Mouse (Mus musculus): Measurements from ENCODE around the gene Sdha.
A peak's percentile ranks its signal among the peaks of the same experiment; 100 is the strongest.

Gene Sdha

GRCm38 (mm10) chr13:74302050-74303037, 47.7 kb downstream of the Sdha start:
- DNase-seq = no peak

DNA sequence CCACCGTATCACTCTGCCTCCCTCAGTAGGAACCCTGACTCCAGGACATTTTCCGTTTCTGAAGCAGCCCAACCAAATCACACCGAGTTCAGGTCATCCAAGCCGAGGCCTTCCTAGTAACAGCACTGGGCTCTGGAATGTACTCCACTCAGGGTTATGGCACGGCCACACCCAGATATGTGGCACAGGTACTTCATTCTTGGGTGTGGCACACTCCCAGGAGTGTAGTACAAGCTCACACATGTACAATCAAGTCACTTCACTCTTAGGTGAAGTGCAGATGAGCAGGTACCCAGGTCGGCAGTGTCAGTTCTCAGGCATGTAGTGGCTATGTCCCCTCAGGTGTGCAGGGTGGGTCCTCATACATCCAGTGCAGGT, 48.5 kb downstream of the Sdha start:
- no peak for DNase-seq

GRCm38 (mm10) chr13:74300925-74301606, 49.0 kb downstream of the Sdha start:
- peak; percentile 73 for DNase-seq

GRCm38 (mm10) chr13:74296376-74296775, 53.7 kb downstream of the Sdha start:
- DNase-seq = no peak

DNA sequence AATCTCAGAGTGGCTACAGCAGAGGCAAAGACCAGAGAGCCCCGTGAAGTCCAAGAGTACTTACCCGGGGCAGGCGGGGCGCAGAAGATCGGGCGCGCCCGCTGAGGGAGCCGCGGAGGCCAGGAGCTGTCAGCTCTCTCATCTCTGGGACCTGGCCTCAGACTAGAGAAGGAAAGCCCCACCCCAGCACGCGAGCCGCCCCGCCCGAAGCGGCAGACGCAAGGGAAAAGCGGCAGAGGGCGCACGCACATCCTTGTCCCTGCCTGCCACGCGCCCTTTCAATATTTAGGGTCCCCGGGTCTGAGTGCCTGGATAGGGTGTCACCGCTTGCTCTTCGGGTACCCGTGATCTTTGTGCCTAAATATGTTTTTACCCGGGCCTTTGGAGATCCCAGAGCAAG, 57.9 kb downstream of the Sdha start, which contains the start of gene Ahrr:
Gene Ahrr, minus strand, starts transcription at position 165 of the 400 bp plus-strand sequence.
- DNase-seq = peak; percentile 19

DNA sequence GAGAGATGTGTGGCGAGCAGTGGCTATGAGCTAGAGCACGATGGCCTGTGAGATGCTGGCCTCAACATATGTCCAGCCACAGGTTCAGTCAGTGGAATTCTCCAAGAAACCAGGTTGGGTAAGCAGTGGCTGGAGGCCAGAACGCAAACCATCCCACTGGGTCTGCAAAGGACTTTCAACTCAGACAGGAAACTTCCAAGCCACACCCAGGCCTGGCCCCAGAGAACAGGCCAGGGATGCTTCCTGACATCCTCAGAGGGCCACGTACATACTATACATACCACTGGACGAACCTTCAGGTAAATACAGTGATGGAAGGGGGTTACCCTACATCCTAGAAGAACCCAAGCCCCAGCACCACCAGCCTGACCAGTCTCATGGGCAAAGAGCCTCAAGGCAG, 60.4 kb downstream of the Sdha start:
- no peak for DNase-seq

GRCm38 (mm10) chr13:74282299-74282698, 67.8 kb downstream of the Sdha start:
- no peak for DNase-seq

DNA sequence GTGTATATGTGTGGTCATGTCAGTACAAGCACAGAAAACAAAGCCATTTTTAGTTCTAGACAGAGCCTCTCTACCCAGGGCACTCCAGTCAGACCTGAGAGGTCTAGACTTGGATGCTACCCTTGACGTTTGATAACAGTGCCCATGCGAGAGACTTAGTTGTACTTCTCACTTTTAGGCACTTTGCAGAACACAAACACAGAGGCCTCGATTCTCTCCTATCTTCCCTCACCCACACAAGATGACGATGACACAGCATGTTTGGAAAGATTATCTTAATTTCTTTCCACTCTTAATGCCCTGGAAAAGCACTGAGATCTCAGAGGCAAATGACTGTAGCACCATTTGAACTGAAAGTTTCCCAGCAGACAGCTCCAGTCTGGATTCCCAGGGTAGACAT, 74.4 kb downstream of the Sdha start:
- no peak for DNase-seq
